Mouse (Mus musculus) limb, embryonic 13.5 days (tissue): ENCODE measurements at regions not wholly inside any gene's neighbourhood (a gene's known extent, or its start where the extent isn't known, plus 50 kb on each side); places are given as distances from the start of the nearest gene placed in this dataset.

ENCODE experiments used
- ATAC-seq: fragments of 200-750 bp; cut with Nextera tagmentation; 2 replicates; pipeline ENCODE4 v1.8.0; 2017; ENCODE audit warnings: low read depth, moderate number of reproducible peaks, moderate TSS enrichment; ENCODE audit not compliant: low FRiP score
- H3K27ac ChIP-seq: fragments of 300-500 bp; sonication (generic); 2 replicates; pipeline ENCODE4 v1.5.1; 2015; ENCODE audit warnings: inconsistent platforms, mild to moderate bottlenecking, moderate library complexity
- H3K27me3 ChIP-seq: fragments of 300-500 bp; sonication (generic); 2 replicates; pipeline ENCODE4 v1.6.1; 2015; ENCODE audit warnings: mild to moderate bottlenecking, inconsistent platforms
- H3K36me3 ChIP-seq: fragments of 300-500 bp; sonication (generic); 2 replicates; pipeline ENCODE4 v1.6.1; 2015; ENCODE audit warnings: inconsistent platforms, mild to moderate bottlenecking, moderate library complexity
- H3K4me1 ChIP-seq: fragments of 300-500 bp; sonication (generic); 2 replicates; pipeline ENCODE4 v1.6.1; 2015; ENCODE audit warnings: inconsistent platforms
- H3K4me2 ChIP-seq: fragments of 300-500 bp; sonication (generic); replicated peaks from 2 replicates; pipeline ENCODE4 v1.6.1; 2015; ENCODE audit warnings: inconsistent platforms, mild to moderate bottlenecking, moderate library complexity
- H3K4me3 ChIP-seq: fragments of 300-500 bp; sonication (generic); 2 replicates; pipeline ENCODE4 v1.5.1; 2015; ENCODE audit warnings: moderate library complexity, mild to moderate bottlenecking, inconsistent platforms
- H3K9ac ChIP-seq: fragments of 300-500 bp; sonication (generic); 2 replicates; pipeline ENCODE4 v1.6.1; 2015; ENCODE audit warnings: mild to moderate bottlenecking, inconsistent platforms
- H3K9me3 ChIP-seq: fragments of 300-500 bp; sonication (generic); 2 replicates; pipeline ENCODE4 v1.6.1; 2016; ENCODE audit warnings: inconsistent platforms
- WGBS: fragments of 180-500 bp; shearing (Covaris S2); methylation state at CpG from one replicate; pipeline ENCODE4 v1.1.7; 2015; 5-methylcytosine and 5-hydroxymethylcytosine counted together

DNA sequence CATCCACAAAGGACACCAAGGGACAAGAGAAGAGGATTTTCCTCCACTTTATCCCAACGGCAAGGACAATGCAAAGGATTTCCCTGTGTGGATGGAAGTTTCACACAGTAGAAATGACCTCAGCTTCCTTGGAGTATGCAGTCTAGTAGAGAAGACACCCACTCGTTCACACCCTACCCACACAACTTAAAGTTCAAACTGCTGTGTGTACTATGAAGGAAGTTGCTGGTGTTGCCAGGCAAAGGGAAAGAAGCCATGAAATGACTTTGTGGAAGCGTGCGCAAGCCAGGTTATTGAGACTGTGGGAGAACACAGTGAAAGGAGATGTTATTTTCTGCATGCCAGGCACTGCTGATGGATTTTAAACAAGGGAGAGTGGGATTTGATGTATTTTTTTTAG is 527.3 kb downstream of the Zfp536 start:
- Histone ChIP-seq H3K4me1 (no peaks in the 10 kb centered on the region), H3K9me3 (no peaks in the 10 kb centered on the region), H3K27me3 (no peaks in the 10 kb centered on the region), H3K4me2 (no peak overlapping the region), H3K4me3 (no peak overlapping the region), H3K9ac (no peak overlapping the region), H3K36me3 (no peaks in the 10 kb centered on the region), H3K27ac (no peak overlapping the region)
- 89% methylated on average over 4 of the region's 4 CpGs for WGBS
- ATAC-seq, result no peak

- H3K27me3 ChIP-seq, result no peaks in the 10 kb centered on the region
- peak overlapping the region; percentile 31 for H3K4me2 ChIP-seq
- H3K4me3 ChIP-seq, result no peak overlapping the region
- no peaks in the 10 kb centered on the region for H3K36me3 ChIP-seq
- WGBS, result 21% methylated on average over 9 of the region's 9 CpGs
- peak overlapping the region; percentile 56; the same call in 1 of the 2 replicates for H3K27ac ChIP-seq
- ATAC-seq, result peak; percentile 72
- peaks cover 6% of the 10 kb centered on the region for H3K9me3 ChIP-seq
- H3K9ac ChIP-seq, result 0 out of 2 replicates have a peak overlapping the region, but pooled peaks have one; percentile 43
- H3K4me1 ChIP-seq, result peaks cover 31% of the 10 kb centered on the region
Measured at GRCm38 (mm10) chr7:37254431-37254830, 519.0 kb downstream of the Zfp536 start.

DNA sequence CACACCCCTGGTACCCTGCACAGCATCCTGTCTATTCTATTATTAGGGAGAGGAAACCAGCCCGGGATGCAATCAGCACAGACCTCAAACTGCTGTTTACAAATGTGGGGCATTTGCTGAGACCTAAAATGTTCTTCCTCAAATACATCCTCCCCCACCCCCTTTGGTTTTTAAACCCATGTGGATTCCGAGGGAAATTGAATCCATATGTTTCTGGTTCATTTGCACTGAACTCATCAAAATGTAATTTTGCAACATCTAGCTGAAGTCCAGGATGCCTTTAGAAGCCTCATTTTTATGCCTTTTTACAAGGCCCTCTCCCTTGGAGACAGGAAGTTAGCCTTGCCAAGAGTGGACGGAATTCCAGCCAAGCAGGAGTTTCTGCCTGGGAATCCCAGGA is 517.6 kb downstream of the Zfp536 start:
- Histone ChIP-seq H3K36me3 (no peaks in the 10 kb centered on the region), H3K4me2 (0 out of 2 replicates have a peak overlapping the region, but pooled peaks have one; percentile 3), H3K9me3 (peaks cover 6% of the 10 kb centered on the region), H3K27me3 (no peaks in the 10 kb centered on the region), H3K27ac (peak overlapping the region; percentile 56), H3K9ac (no peak overlapping the region), H3K4me3 (no peak overlapping the region), H3K4me1 (peaks cover 31% of the 10 kb centered on the region)
- WGBS, result 11% methylated on average over 3 of the region's 3 CpGs
- peak; percentile 33; the same call in 1 of the 2 replicates for ATAC-seq

GRCm38 (mm10) chr7:37259293-37259692 is 514.1 kb downstream of the Zfp536 start:
- H3K27ac ChIP-seq, result no peak overlapping the region
- no peaks in the 10 kb centered on the region for H3K36me3 ChIP-seq
- H3K9ac ChIP-seq, result no peak overlapping the region
- no peaks in the 10 kb centered on the region for H3K27me3 ChIP-seq
- peaks cover 25% of the 10 kb centered on the region for H3K4me1 ChIP-seq
- 34% methylated on average over 6 of the region's 6 CpGs for WGBS
- H3K4me2 ChIP-seq, result no peak overlapping the region
- H3K9me3 ChIP-seq, result no peaks in the 10 kb centered on the region
- H3K4me3 ChIP-seq, result no peak overlapping the region
- no peak for ATAC-seq

GRCm38 (mm10) chr7:37262846-37263245 is 510.6 kb downstream of the Zfp536 start:
- Histone ChIP-seq H3K36me3 (no peaks in the 10 kb centered on the region), H3K9me3 (no peaks in the 10 kb centered on the region), H3K27me3 (no peaks in the 10 kb centered on the region), H3K27ac (no peak overlapping the region), H3K4me2 (no peak overlapping the region), H3K4me1 (peaks cover 4% of the 10 kb centered on the region; the same call in 1 of the 2 replicates), H3K4me3 (no peak overlapping the region), H3K9ac (no peak overlapping the region)
- WGBS, result 33% methylated on average over 3 of the region's 3 CpGs
- ATAC-seq, result no peak

DNA sequence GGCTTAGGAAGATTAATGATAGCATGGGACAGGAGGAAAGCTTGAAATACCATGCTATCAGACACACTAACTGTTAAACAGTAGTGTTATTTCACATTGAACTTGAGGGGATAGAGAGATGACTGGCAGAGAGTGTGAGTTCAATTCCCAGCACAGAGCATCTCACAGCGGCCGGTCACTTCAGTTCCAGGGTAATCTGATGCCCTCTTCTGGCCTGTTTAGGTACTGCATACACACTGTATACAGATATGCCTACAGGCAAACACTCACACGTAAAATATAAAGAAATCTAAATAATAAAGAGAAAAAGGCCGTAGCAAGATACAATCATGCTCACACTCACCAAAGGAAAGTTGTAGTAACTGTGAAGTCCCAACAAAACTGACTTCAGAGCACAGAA is 506.0 kb downstream of the Zfp536 start:
- 84% methylated on average over 4 of the region's 4 CpGs for WGBS

DNA sequence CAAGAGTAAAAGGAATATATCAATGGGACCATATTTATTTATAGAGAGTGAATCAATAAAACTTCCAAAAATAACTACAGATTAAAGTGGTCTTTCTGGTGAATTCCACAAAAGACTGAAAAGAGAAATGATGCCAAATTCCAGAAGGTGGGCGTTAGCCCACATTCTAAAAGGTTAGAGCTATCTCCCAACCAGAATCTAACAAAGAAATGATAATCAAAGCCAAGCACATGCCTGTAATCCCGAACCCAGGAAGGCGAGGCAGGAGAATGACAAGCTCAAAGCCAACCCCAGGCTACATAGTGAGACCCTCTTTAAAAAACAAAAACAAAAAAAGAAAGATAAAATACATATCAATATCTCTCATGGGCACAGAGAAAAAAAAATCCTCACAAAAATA is 502.6 kb downstream of the Zfp536 start:
- H3K4me2 ChIP-seq, result no peak overlapping the region
- H3K36me3 ChIP-seq, result no peaks in the 10 kb centered on the region
- no peak for ATAC-seq
- H3K27me3 ChIP-seq, result no peaks in the 10 kb centered on the region
- WGBS, result 86% methylated on average over 3 of the region's 3 CpGs
- H3K9me3 ChIP-seq, result no peaks in the 10 kb centered on the region
- no peaks in the 10 kb centered on the region for H3K4me1 ChIP-seq
- no peak overlapping the region for H3K9ac ChIP-seq
- H3K27ac ChIP-seq, result no peak overlapping the region
- no peak overlapping the region for H3K4me3 ChIP-seq

More for the DNA sequence above, 506.0 kb downstream of the Zfp536 start:
- Histone ChIP-seq H3K27ac (no peak overlapping the region), H3K27me3 (no peaks in the 10 kb centered on the region), H3K36me3 (no peaks in the 10 kb centered on the region), H3K4me2 (no peak overlapping the region), H3K9me3 (no peaks in the 10 kb centered on the region), H3K4me3 (no peak overlapping the region), H3K9ac (no peak overlapping the region), H3K4me1 (peaks cover 4% of the 10 kb centered on the region; the same call in 1 of the 2 replicates)
- no peak for ATAC-seq

GRCm38 (mm10) chr7:37290018-37290417 is 483.4 kb downstream of the Zfp536 start:
- Histone ChIP-seq H3K9me3 (no peaks in the 10 kb centered on the region), H3K4me1 (peaks cover 43% of the 10 kb centered on the region), H3K4me3 (no peak overlapping the region), H3K36me3 (no peaks in the 10 kb centered on the region), H3K9ac (no peak overlapping the region), H3K27me3 (no peaks in the 10 kb centered on the region; the same call in 1 of the 2 replicates), H3K27ac (no peak overlapping the region), H3K4me2 (peak overlapping the region; percentile 30)
- no peak for ATAC-seq
- WGBS, result 24% methylated on average over 5 of the region's 5 CpGs

- H3K27ac ChIP-seq, result no peak overlapping the region
- H3K9me3 ChIP-seq, result no peaks in the 10 kb centered on the region
- no peaks in the 10 kb centered on the region for H3K36me3 ChIP-seq
- H3K4me2 ChIP-seq, result peak overlapping the region; percentile 30
- no peak overlapping the region for H3K9ac ChIP-seq
- ATAC-seq, result no peak
- H3K4me1 ChIP-seq, result peaks cover 43% of the 10 kb centered on the region
- whole genome bisulfite sequencing, result 26% methylated on average over 19 of the region's 19 CpGs
- H3K4me3 ChIP-seq, result no peak overlapping the region
- no peaks in the 10 kb centered on the region; the same call in 1 of the 2 replicates for H3K27me3 ChIP-seq
Measured at GRCm38 (mm10) chr7:37290493-37291045, 482.9 kb downstream of the Zfp536 start.

DNA sequence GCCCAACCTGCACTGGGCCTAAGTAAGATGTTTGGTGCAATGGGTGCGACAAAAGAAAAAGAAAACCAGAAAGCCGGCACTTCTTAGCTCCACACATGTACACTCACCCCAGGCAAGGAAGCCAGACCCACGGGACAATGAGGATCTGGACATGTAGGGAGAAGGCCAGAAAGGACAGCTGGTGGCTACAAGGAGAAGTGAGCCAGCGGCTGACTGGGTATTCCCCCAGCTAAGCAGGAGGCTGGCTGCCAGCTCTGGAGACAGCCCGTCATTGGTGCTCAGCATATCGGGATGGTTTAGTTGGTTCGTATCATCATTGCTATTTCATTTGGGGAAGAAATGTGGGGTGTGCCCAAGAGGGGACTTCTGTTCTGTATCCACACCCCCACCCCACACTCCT is 481.7 kb downstream of the Zfp536 start:
- H3K4me1 ChIP-seq, result peaks cover 43% of the 10 kb centered on the region
- H3K9me3 ChIP-seq, result no peaks in the 10 kb centered on the region
- WGBS, result 60% methylated on average over 7 of the region's 7 CpGs
- ATAC-seq, result peak; percentile 7; the same call in 1 of the 2 replicates
- no peaks in the 10 kb centered on the region; the same call in 1 of the 2 replicates for H3K27me3 ChIP-seq
- H3K4me2 ChIP-seq, result no peak overlapping the region; the same call in 1 of the 2 replicates
- no peak overlapping the region for H3K4me3 ChIP-seq
- H3K27ac ChIP-seq, result no peak overlapping the region
- H3K9ac ChIP-seq, result no peak overlapping the region
- H3K36me3 ChIP-seq, result no peaks in the 10 kb centered on the region

- Histone ChIP-seq H3K9me3 (no peaks in the 10 kb centered on the region), H3K4me3 (no peak overlapping the region), H3K4me2 (no peak overlapping the region; the same call in 1 of the 2 replicates), H3K27ac (peak overlapping the region; percentile 48; the same call in 1 of the 2 replicates), H3K9ac (no peak overlapping the region), H3K27me3 (no peaks in the 10 kb centered on the region; the same call in 1 of the 2 replicates), H3K36me3 (no peaks in the 10 kb centered on the region), H3K4me1 (peaks cover 49% of the 10 kb centered on the region)
- no peak for ATAC-seq
- WGBS, result 30% methylated on average over 9 of the region's 9 CpGs
Measured at GRCm38 (mm10) chr7:37292554-37292953, 480.9 kb downstream of the Zfp536 start.

GRCm38 (mm10) chr7:37298888-37299287 is 474.6 kb downstream of the Zfp536 start:
- no peak overlapping the region for H3K9ac ChIP-seq
- no peak for ATAC-seq
- no peak overlapping the region for H3K4me2 ChIP-seq
- no peaks in the 10 kb centered on the region for H3K9me3 ChIP-seq
- peaks cover 14% of the 10 kb centered on the region; the same call in 1 of the 2 replicates for H3K4me1 ChIP-seq
- no peak overlapping the region for H3K27ac ChIP-seq
- H3K36me3 ChIP-seq, result no peaks in the 10 kb centered on the region
- H3K4me3 ChIP-seq, result no peak overlapping the region
- no peaks in the 10 kb centered on the region for H3K27me3 ChIP-seq
- 24% methylated on average over 3 of the region's 3 CpGs for WGBS

DNA sequence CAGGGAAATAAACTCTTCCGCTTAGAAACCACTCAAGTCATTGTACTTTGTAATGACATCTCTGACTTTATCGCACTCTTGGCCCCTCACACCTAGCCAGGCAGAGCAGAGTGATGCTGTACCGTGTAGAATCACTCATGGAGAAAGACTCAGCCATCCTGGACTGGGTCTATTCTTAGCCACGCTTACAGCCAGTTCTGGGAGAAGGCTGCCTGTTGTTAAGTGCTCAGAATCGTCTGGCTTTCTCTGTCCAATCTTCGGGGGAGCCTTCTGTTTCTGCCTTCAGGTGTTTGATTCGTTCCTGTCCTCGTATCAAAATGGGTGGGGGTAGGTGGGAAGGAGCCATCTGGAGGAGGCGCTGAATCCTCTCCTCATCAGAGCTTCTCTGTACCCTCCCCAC is 468.0 kb downstream of the Zfp536 start:
- Histone ChIP-seq H3K9me3 (no peaks in the 10 kb centered on the region), H3K4me1 (0 out of 2 replicates have a peak, but pooled peaks cover 3% of the 10 kb centered on the region), H3K36me3 (no peaks in the 10 kb centered on the region), H3K27ac (no peak overlapping the region), H3K4me2 (no peak overlapping the region), H3K4me3 (no peak overlapping the region), H3K27me3 (no peaks in the 10 kb centered on the region), H3K9ac (no peak overlapping the region)
- ATAC-seq, result no peak
- 71% methylated on average over 9 of the region's 9 CpGs for WGBS
